Mouse (Mus musculus) lung, postnatal 0 days (tissue): ENCODE results near the gene Rpl10a. TPM values are rescaled to one million over a fixed set of nuclear protein-coding genes. Genes with fewer than 3 reads are reported as not detected.
A peak's percentile ranks its signal among the peaks of the same experiment; 100 is the strongest.
"Not testable (repeated sequence)": the region's sequence is repeated elsewhere in the genome, so short reads cannot be mapped to it uniquely, and the experiment has no call there.

Experiments used
- ATAC-seq: fragments of 200-750 bp; cut with Nextera tagmentation; 2 replicates; pipeline ENCODE4 v1.8.0; 2017; ENCODE audit warnings: moderate library complexity
- DNase-seq: peaks from one replicate; pipeline ENCODE4 v3.0.0-alpha.2; 2016; ENCODE audit warnings: low spot score
- H3K27ac ChIP-seq: fragments of 300-500 bp; sonication (generic); 2 replicates; pipeline ENCODE4 v1.5.1; 2014; ENCODE audit warnings: antibody characterized with exemption, mild to moderate bottlenecking, low read length, mixed read lengths
- H3K27me3 ChIP-seq: fragments of 300-500 bp; sonication (generic); replicated peaks from 2 replicates; pipeline ENCODE4 v1.6.1; 2014; ENCODE audit warnings: low read length, mixed read lengths; ENCODE audit not compliant: insufficient read depth
- H3K36me3 ChIP-seq: fragments of 300-500 bp; sonication (generic); 2 replicates; pipeline ENCODE4 v1.6.1; 2014; ENCODE audit warnings: low read length, mixed read lengths; ENCODE audit not compliant: insufficient read depth
- H3K4me1 ChIP-seq: fragments of 300-500 bp; sonication (generic); 2 replicates; pipeline ENCODE4 v1.6.1; 2014; ENCODE audit warnings: antibody characterized with exemption, low read depth, low read length, mixed read lengths; ENCODE audit not compliant: insufficient read depth
- H3K4me2 ChIP-seq: fragments of 300-500 bp; sonication (generic); replicated peaks from 2 replicates; pipeline ENCODE4 v1.6.1; 2014; ENCODE audit warnings: low read depth, mild to moderate bottlenecking, low read length, moderate library complexity, mixed read lengths
- H3K4me3 ChIP-seq: fragments of 300-500 bp; sonication (generic); 2 replicates; pipeline ENCODE4 v1.5.1; 2014; ENCODE audit warnings: low read depth, low read length
- H3K9ac ChIP-seq: fragments of 300-500 bp; sonication (generic); replicated peaks from 2 replicates; pipeline ENCODE4 v1.6.1; 2014; ENCODE audit warnings: low read depth, mild to moderate bottlenecking
- H3K9me3 ChIP-seq: fragments of 300-500 bp; sonication (generic); 2 replicates; pipeline ENCODE4 v1.6.1; 2016; ENCODE audit warnings: low read length, mixed read lengths
- CTCF ChIP-seq: IDR thresholded peaks from 2 replicates; pipeline ENCODE4 v1.5.1; 2016; ENCODE audit warnings: antibody characterized with exemption, mild to moderate bottlenecking
- EP300 ChIP-seq: IDR thresholded peaks from 2 replicates; pipeline ENCODE4 v1.6.1; 2016; ENCODE audit warnings: antibody characterized with exemption, mild to moderate bottlenecking, control low read depth
- WGBS: fragments of 180-500 bp; shearing (Covaris S2); extraction: QIAGEN DNeasy Blood & Tissue Kit; methylation state at CpG from one replicate; pipeline ENCODE4 v1.1.7; 2014; 5-methylcytosine and 5-hydroxymethylcytosine counted together
- polyA plus RNA-seq: library from polyadenylated mRNA; unstranded; fragments of >200 nt; fragmentation: Nextera tagmentation; extraction: Ambion mirVana; gene quantifications from 2 replicates; pipeline ENCODE4 v1.2.1, GENCODE M21; 2015

Rpl10a gene
- polyA plus RNA-seq, 1 experiment from 2014 or later, result 446 TPM

GRCm38 (mm10) chr17:28317725-28318124 is 10.5 kb upstream of the Rpl10a start:
- no peak overlapping the region for H3K4me2 ChIP-seq
- TF ChIP-seq CTCF (no peak), EP300 (no peak)
- H3K27me3 ChIP-seq, result no peaks in the 10 kb centered on the region
- H3K9me3 ChIP-seq, result no peaks in the 10 kb centered on the region
- DNase-seq (no peak), ATAC-seq (no peak)
- WGBS, result 77% methylated on average over 9 of the region's 9 CpGs
- H3K27ac ChIP-seq, result no peak overlapping the region
- no peak overlapping the region for H3K9ac ChIP-seq
- peaks cover 3% of the 10 kb centered on the region; the same call in 1 of the 2 replicates for H3K4me1 ChIP-seq
- peaks cover 14% of the 10 kb centered on the region for H3K36me3 ChIP-seq
- no peak overlapping the region for H3K4me3 ChIP-seq

GRCm38 (mm10) chr17:28321700-28322099 is 6.6 kb upstream of the Rpl10a start:
- Histone ChIP-seq H3K9ac (no peak overlapping the region), H3K36me3 (peaks cover 13% of the 10 kb centered on the region), H3K4me2 (no peak overlapping the region), H3K27ac (no peak overlapping the region), H3K9me3 (no peaks in the 10 kb centered on the region), H3K27me3 (no peaks in the 10 kb centered on the region), H3K4me3 (no peak overlapping the region), H3K4me1 (no peaks in the 10 kb centered on the region)
- ATAC-seq, result no peak
- no peak for DNase-seq
- WGBS, result 87% methylated on average over 4 of the region's 4 CpGs
- TF ChIP-seq EP300 (no peak), CTCF (no peak)

- H3K4me3 ChIP-seq, result no peak overlapping the region
- no peak overlapping the region for H3K9ac ChIP-seq
- H3K36me3 ChIP-seq, result no peaks in the 10 kb centered on the region; the same call in 1 of the 2 replicates
- 88% methylated on average over 8 of the region's 8 CpGs for WGBS
- peaks cover 7% of the 10 kb centered on the region; the same call in 1 of the 2 replicates for H3K4me1 ChIP-seq
- no peak for DNase-seq
- ATAC-seq, result no peak
- TF ChIP-seq EP300 (no peak), CTCF (no peak)
- H3K4me2 ChIP-seq, result no peak overlapping the region
- no peak overlapping the region for H3K27ac ChIP-seq
- H3K9me3 ChIP-seq, result no peaks in the 10 kb centered on the region
- no peaks in the 10 kb centered on the region for H3K27me3 ChIP-seq
Observed at GRCm38 (mm10) chr17:28323786-28324185, 4.5 kb upstream of the Rpl10a start.

DNA sequence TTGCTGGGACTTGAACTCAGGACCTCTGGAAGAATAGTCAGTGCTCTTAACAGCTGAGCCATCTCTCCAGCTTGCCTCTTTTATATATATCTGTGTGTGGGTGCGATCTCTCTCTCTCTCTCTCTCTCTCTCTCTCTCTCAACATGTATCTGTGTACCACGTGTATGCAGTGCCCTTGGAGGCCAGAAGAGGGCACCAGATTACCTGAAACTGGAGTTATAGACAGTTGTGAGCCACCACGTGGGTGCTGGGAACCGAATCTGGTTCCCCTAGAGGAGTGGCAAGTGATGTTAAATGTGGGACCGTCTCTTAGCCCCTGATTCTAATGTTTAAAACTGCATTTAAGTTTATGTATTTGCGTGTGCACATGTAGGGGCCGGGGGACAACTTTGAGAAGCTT is 3.9 kb upstream of the Rpl10a start:
- not testable (repeated sequence) for H3K4me1 ChIP-seq, ATAC-seq, H3K9ac ChIP-seq, H3K4me2 ChIP-seq, H3K27me3 ChIP-seq, DNase-seq, H3K9me3 ChIP-seq, H3K36me3 ChIP-seq, H3K4me3 ChIP-seq, H3K27ac ChIP-seq
- TF ChIP-seq CTCF, result peak; percentile 40
- 96% methylated on average over 7 of the region's 7 CpGs for WGBS

DNA sequence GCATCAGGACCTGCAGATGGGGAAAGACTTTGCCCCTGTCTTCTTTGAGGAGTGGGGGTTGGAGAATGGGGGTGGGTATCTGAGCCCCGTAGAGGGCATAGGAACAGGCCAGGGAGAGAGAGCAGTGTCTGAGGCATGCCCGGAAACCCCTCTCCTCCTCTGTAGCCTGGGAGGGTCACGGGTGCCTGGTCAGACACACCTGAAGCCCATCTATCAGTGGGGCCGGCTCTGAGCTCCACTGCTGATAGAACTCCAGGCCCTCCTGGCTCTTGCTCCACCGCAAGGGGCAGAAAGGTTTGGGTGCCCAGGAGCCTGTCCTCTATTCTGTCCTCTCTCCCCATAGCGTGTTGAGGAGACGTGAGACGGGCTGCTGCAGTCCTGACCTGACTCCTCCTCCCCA is 2.5 kb upstream of the Rpl10a start:
- WGBS, result 88% methylated on average over 7 of the region's 8 CpGs
- H3K4me1 ChIP-seq, result peaks cover 15% of the 10 kb centered on the region
- H3K27ac ChIP-seq, result no peak overlapping the region
- H3K4me3 ChIP-seq, result no peak overlapping the region
- no peak overlapping the region for H3K4me2 ChIP-seq
- H3K27me3 ChIP-seq, result no peaks in the 10 kb centered on the region
- no peak for ATAC-seq
- H3K36me3 ChIP-seq, result no peaks in the 10 kb centered on the region; the same call in 1 of the 2 replicates
- no peaks in the 10 kb centered on the region for H3K9me3 ChIP-seq
- TF ChIP-seq EP300 (no peak), CTCF (no peak)
- DNase-seq, result no peak
- no peak overlapping the region for H3K9ac ChIP-seq

- H3K9me3 ChIP-seq, result no peaks in the 10 kb centered on the region
- no peak overlapping the region for H3K4me2 ChIP-seq
- H3K4me1 ChIP-seq, result peaks cover 15% of the 10 kb centered on the region
- WGBS, result 77% methylated on average over 3 of the region's 3 CpGs
- no peaks in the 10 kb centered on the region for H3K27me3 ChIP-seq
- TF ChIP-seq EP300 (no peak), CTCF (no peak)
- ATAC-seq (no peak), DNase-seq (no peak)
- H3K9ac ChIP-seq, result no peak overlapping the region
- no peak overlapping the region for H3K27ac ChIP-seq
- H3K36me3 ChIP-seq, result peaks cover 10% of the 10 kb centered on the region; the same call in 1 of the 2 replicates
- no peak overlapping the region for H3K4me3 ChIP-seq
Observed at GRCm38 (mm10) chr17:28326951-28327350, 1.3 kb upstream of the Rpl10a start.
